Mouse (Mus musculus) hindbrain, embryonic 10.5 days (tissue): ENCODE results near the gene Scarf1. TPM values are rescaled to one million over a fixed set of nuclear protein-coding genes. Genes with fewer than 3 reads are reported as not detected.
"Not testable (repeated sequence)": the region's sequence is repeated elsewhere in the genome, so short reads cannot be mapped to it uniquely, and the experiment has no call there.

Experiments used
- DNase-seq: peaks from one replicate; pipeline ENCODE4 v3.0.0-alpha.2; 2017; ENCODE audit warnings: low spot score
- H3K27ac ChIP-seq: fragments of 300-500 bp; sonication (generic); 2 replicates; pipeline ENCODE4 v1.5.1; 2016; ENCODE audit warnings: mild to moderate bottlenecking, moderate library complexity
- H3K27me3 ChIP-seq: fragments of 300-500 bp; sonication (generic); 2 replicates; pipeline ENCODE4 v1.6.1; 2016; ENCODE audit warnings: mild to moderate bottlenecking; ENCODE audit not compliant: poor library complexity, insufficient read depth, severe bottlenecking
- H3K36me3 ChIP-seq: fragments of 300-500 bp; sonication (generic); 2 replicates; pipeline ENCODE4 v1.6.1; 2016; ENCODE audit warnings: mild to moderate bottlenecking, moderate library complexity
- H3K4me1 ChIP-seq: fragments of 300-500 bp; sonication (generic); replicated peaks from 2 replicates; pipeline ENCODE4 v1.6.1; 2016; ENCODE audit warnings: mild to moderate bottlenecking
- H3K4me3 ChIP-seq: fragments of 300-500 bp; sonication (generic); 2 replicates; pipeline ENCODE4 v1.5.1; 2016; ENCODE audit warnings: mild to moderate bottlenecking, moderate library complexity
- H3K9me3 ChIP-seq: fragments of 300-500 bp; sonication (generic); 2 replicates; pipeline ENCODE4 v1.6.1; 2016; ENCODE audit warnings: mild to moderate bottlenecking, moderate library complexity
- WGBS: fragments of 180-500 bp; shearing (Covaris S2); methylation state at CpG from one replicate; pipeline ENCODE4 v1.1.7; 2016; 5-methylcytosine and 5-hydroxymethylcytosine counted together
- polyA plus RNA-seq: library from polyadenylated mRNA; unstranded; fragments of >200 nt; fragmentation: Nextera tagmentation; extraction: Ambion mirVana; gene quantifications from 2 replicates; pipeline ENCODE4 v1.2.1, GENCODE M21; 2016

Gene Scarf1
- polyA plus RNA-seq, 1 experiment from 2014 or later = 4.9 TPM

DNA sequence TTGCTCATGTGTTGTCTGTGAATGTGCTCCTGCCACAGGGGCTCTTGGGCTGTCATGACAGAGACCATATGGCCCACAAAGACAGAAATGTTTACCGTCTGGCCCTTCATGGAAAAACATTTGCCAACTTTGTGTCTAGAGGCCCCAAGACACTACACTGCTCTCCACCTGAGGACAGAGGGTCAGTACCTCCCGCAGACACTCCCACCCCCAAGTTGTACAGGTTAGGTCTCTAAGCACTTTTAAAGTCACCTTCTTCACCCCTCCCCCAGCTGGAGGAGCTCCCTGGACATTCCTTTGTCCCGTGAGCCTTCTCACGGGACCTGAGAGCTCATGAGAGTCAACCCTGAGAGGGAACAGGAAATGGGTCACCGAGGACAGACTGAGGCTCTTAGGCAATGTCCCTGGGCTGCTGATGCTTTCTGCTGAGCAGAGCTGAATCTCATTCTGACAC lies 36.3 kb downstream of the Scarf1 start:
- WGBS = 53% methylated on average over 5 of the region's 5 CpGs

GRCm38 (mm10) chr11:75550200-75550946 lies 37.0 kb downstream of the Scarf1 start:
- H3K36me3 ChIP-seq = 0 out of 2 replicates have a peak, but pooled peaks cover under 1% of the 10 kb centered on the region
- DNase-seq = no peak
- H3K4me3 ChIP-seq = no peak overlapping the region
- H3K27ac ChIP-seq = peak overlapping the region; percentile 30
- no peaks in the 10 kb centered on the region for H3K9me3 ChIP-seq
- H3K27me3 ChIP-seq = no peaks in the 10 kb centered on the region
- peaks cover 45% of the 10 kb centered on the region for H3K4me1 ChIP-seq
- 61% methylated on average over 12 of the region's 12 CpGs for WGBS

More for the DNA sequence above, 36.3 kb downstream of the Scarf1 start:
- DNase-seq = no peak
- H3K4me1 ChIP-seq = peaks cover 45% of the 10 kb centered on the region
- H3K9me3 ChIP-seq = no peaks in the 10 kb centered on the region
- H3K36me3 ChIP-seq = 0 out of 2 replicates have a peak, but pooled peaks cover 6% of the 10 kb centered on the region
- H3K4me3 ChIP-seq = no peak overlapping the region
- H3K27me3 ChIP-seq = no peaks in the 10 kb centered on the region
- peak overlapping the region; percentile 30 for H3K27ac ChIP-seq

GRCm38 (mm10) chr11:75551321-75551720 lies 38.0 kb downstream of the Scarf1 start:
- no peak for DNase-seq
- peak overlapping the region; percentile 36; the same call in 1 of the 2 replicates for H3K27ac ChIP-seq

GRCm38 (mm10) chr11:75551961-75552441 lies 38.7 kb downstream of the Scarf1 start:
- Histone ChIP-seq H3K36me3 (no peaks in the 10 kb centered on the region), H3K9me3 (no peaks in the 10 kb centered on the region), H3K4me1 (peaks cover 45% of the 10 kb centered on the region), H3K27ac (peak overlapping the region; percentile 62), H3K27me3 (no peaks in the 10 kb centered on the region), H3K4me3 (0 out of 2 replicates have a peak overlapping the region, but pooled peaks have one; percentile 4)
- WGBS = 77% methylated on average over 9 of the region's 9 CpGs
- DNase-seq = no peak

More at GRCm38 (mm10) chr11:75551321-75551720, 38.0 kb downstream of the Scarf1 start:
- H3K4me1 ChIP-seq = peaks cover 42% of the 10 kb centered on the region
- H3K4me3 ChIP-seq = no peak overlapping the region
- H3K36me3 ChIP-seq = no peaks in the 10 kb centered on the region
- H3K27me3 ChIP-seq = no peaks in the 10 kb centered on the region
- WGBS = 83% methylated on average over 5 of the region's 5 CpGs
- no peaks in the 10 kb centered on the region for H3K9me3 ChIP-seq

DNA sequence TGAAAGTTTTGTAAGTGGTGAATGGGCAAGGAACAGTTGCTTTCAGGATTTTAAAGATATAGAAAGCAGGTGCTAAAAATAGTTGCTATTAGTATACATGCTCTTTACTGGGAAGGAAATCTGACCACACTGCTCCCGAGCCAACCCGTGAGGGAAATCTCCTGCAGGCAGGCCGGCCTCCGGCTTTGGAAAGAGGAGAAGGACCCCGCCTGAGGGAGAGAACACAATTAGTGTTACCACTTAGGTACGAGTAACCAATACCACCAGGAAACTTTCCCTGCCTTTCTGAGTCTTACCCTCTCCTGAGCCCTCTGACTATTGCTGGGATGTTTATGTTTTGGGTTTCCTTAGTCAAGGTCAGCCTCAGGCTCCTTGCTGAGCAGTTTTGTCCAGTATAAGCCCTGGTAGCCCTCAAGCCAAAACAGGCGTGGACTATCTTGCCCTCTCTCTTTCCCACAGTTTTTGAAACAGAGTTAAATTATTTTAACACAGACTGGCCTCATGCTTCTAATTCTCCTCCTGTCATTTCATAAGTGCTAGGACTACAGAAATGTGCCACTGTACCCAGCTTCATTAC lies 39.7 kb downstream of the Scarf1 start:
- Histone ChIP-seq H3K4me1 (peaks cover 51% of the 10 kb centered on the region), H3K27me3 (no peaks in the 10 kb centered on the region), H3K27ac (no peak overlapping the region), H3K9me3 (0 out of 2 replicates have a peak, but pooled peaks cover 2% of the 10 kb centered on the region), H3K36me3 (peaks cover 6% of the 10 kb centered on the region; the same call in 1 of the 2 replicates), H3K4me3 (no peak overlapping the region)
- WGBS = 51% methylated on average over 7 of the region's 7 CpGs
- DNase-seq = no peak

DNA sequence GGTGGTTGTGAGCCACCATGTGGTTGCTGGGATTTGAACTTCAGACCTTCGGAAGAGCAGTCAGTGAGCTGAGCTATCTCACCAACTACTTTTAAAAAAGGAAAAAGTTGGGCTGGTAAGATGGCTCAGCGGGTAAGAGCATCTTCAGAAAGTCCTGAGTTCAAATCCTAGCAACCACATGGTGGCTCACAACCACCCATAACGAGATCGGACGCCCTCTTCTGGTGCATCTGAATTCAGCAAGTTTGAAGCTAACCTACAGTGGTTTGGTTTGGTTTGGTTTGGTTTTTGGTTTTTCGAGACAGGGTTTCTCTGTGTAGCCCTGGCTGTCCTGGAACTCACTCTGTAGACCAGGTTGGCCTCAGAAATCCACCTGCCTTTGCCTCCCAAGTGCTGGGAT lies 42.7 kb downstream of the Scarf1 start:
- H3K27ac ChIP-seq, DNase-seq, H3K36me3 ChIP-seq, H3K4me3 ChIP-seq, H3K9me3 ChIP-seq, H3K27me3 ChIP-seq: not testable (repeated sequence)
- WGBS = 93% methylated on average over 6 of the region's 6 CpGs
- H3K4me1 ChIP-seq = peaks cover 31% of the 10 kb centered on the region

- no peak overlapping the region for H3K4me3 ChIP-seq
- H3K27ac ChIP-seq = peak overlapping the region; percentile 75
- H3K4me1 ChIP-seq = peaks cover 20% of the 10 kb centered on the region
- peaks cover 9% of the 10 kb centered on the region; the same call in 1 of the 2 replicates for H3K36me3 ChIP-seq
- H3K27me3 ChIP-seq = no peaks in the 10 kb centered on the region
- no peak for DNase-seq
- WGBS = 63% methylated on average over 6 of the region's 6 CpGs
- 0 out of 2 replicates have a peak, but pooled peaks cover 2% of the 10 kb centered on the region for H3K9me3 ChIP-seq
Observed at GRCm38 (mm10) chr11:75557142-75557541, 43.8 kb downstream of the Scarf1 start.

DNA sequence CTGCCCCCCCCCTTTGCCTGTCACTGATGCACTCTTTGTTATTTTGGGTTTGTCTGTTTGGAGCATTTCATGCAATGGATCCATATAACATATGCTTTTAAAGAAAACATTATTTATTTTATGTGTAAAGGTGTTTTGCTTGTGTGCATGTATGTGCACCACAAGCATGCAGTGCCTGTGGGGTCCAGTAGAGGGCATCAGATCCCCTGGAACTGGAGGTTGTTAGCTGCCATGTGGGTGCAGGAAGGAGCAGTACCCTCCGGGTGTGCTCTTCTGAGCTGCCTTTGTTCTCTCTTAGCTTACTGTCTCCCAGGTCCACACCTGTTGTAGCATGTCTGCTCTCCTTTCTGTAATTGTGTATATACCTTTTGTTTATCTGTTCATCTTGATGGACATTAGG lies 44.8 kb downstream of the Scarf1 start:
- 94% methylated on average over 1 of the region's 1 CpGs for WGBS

DNA sequence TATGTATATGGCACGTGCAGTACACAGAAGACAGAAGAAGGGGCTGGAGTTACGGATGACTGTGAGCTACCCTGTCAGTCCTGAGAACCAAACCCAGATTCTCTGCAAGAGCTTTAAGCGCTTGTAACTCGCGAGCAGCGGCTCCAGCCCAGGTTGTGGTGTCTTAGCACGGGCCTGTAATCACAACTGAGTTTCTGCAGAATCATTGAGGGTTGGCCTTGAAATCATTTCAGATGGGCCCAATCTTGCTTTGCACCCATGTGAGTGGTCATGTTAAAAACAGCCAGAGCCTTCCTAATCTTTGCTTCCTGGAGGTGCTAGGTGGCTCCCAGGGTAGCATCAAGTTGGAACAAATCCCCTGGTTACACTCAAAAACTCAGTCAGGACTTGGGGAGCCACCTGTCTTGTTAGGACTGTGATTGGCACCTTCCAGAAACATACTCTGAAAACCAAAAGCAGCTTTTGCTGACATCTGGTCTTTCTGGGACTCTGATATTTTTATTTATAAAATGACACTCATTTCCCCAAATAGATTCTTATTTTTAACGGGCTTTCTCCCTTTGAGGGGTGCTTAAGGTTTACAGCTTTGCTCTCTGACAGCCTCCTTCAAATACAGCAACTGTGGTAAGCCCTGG lies 46.6 kb downstream of the Scarf1 start:
- Histone ChIP-seq H3K27me3 (no peaks in the 10 kb centered on the region), H3K4me1 (peaks cover 12% of the 10 kb centered on the region), H3K4me3 (no peak overlapping the region), H3K36me3 (peaks cover 16% of the 10 kb centered on the region), H3K27ac (no peak overlapping the region), H3K9me3 (0 out of 2 replicates have a peak, but pooled peaks cover 2% of the 10 kb centered on the region)
- DNase-seq = no peak
- WGBS = 93% methylated on average over 8 of the region's 8 CpGs

More for the DNA sequence above, 44.8 kb downstream of the Scarf1 start:
- H3K4me1 ChIP-seq = peaks cover 10% of the 10 kb centered on the region
- H3K4me3 ChIP-seq = no peak overlapping the region
- H3K27me3 ChIP-seq = no peaks in the 10 kb centered on the region
- H3K27ac ChIP-seq = no peak overlapping the region
- peaks cover 15% of the 10 kb centered on the region for H3K36me3 ChIP-seq
- 0 out of 2 replicates have a peak, but pooled peaks cover 2% of the 10 kb centered on the region for H3K9me3 ChIP-seq
- DNase-seq = no peak

DNA sequence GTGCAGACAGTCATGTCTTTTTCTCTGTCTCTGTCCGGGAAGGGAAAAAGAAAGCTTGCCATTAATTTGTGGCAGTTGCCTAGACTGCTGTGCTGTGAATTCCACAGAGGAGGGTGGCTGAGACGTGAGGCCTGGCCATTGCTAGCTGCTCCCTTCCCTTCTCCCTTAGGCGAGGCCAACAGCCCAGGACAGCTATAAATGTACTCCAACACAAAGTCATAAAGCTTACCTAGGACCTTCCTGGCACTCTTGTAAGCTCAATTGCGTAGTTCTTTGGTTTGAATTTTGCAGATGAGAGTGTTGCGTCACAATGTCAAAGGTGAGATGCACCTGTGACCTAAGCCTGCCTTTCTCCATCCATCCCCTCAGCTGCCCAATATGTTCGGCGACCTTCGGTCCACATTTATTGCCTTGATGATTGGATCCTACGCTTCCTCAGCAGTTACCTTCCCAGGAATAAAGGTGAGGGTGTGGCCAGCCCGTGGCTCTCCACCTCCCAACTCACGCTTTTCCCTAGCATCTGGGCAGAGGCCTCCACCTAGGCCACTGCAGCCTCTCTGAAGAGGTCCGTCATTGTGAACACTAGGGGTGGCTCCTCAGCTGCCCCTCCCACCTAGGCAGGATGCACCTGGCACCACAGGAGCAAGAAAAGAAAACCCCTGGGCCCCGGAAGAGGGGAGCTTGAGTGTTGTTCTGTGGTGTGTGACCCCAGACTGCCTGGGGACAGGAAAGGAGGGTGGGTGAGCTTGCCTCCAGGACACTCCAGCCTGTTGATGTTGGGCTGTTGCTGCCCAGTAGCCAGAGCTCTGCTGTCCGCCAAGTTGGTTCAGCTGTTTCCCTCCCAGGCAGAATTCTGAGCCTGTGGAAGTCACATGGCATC lies 47.4 kb downstream of the Scarf1 start:
- H3K4me1 ChIP-seq = peaks cover 13% of the 10 kb centered on the region
- 82% methylated on average over 14 of the region's 14 CpGs for WGBS
- no peak for DNase-seq
- H3K27me3 ChIP-seq = no peaks in the 10 kb centered on the region
- H3K4me3 ChIP-seq = no peak overlapping the region
- 0 out of 2 replicates have a peak, but pooled peaks cover 2% of the 10 kb centered on the region for H3K9me3 ChIP-seq
- no peak overlapping the region for H3K27ac ChIP-seq
- H3K36me3 ChIP-seq = peaks cover 16% of the 10 kb centered on the region

GRCm38 (mm10) chr11:75561410-75561791 lies 48.1 kb downstream of the Scarf1 start:
- Histone ChIP-seq H3K27me3 (no peaks in the 10 kb centered on the region), H3K4me1 (peaks cover 19% of the 10 kb centered on the region), H3K36me3 (peaks cover 16% of the 10 kb centered on the region), H3K4me3 (no peak overlapping the region), H3K27ac (no peak overlapping the region), H3K9me3 (0 out of 2 replicates have a peak, but pooled peaks cover 2% of the 10 kb centered on the region)
- no peak for DNase-seq
- 84% methylated on average over 5 of the region's 5 CpGs for WGBS

- Histone ChIP-seq H3K27me3 (no peaks in the 10 kb centered on the region), H3K4me3 (no peak overlapping the region), H3K27ac (no peak overlapping the region), H3K9me3 (0 out of 2 replicates have a peak, but pooled peaks cover 2% of the 10 kb centered on the region), H3K4me1 (peaks cover 13% of the 10 kb centered on the region), H3K36me3 (peaks cover 12% of the 10 kb centered on the region)
- 90% methylated on average over 8 of the region's 8 CpGs for WGBS
- no peak for DNase-seq
Observed at GRCm38 (mm10) chr11:75562840-75563239, 49.5 kb downstream of the Scarf1 start.
